Mouse (Mus musculus) left cerebral cortex, adult 11 months (tissue): ENCODE measurements around the gene Dmrt3.

Source experiments
- DNase-seq: peaks from one replicate; pipeline ENCODE4 v3.0.0; 2022; ENCODE audit warnings: low spot score

Gene Dmrt3

DNA sequence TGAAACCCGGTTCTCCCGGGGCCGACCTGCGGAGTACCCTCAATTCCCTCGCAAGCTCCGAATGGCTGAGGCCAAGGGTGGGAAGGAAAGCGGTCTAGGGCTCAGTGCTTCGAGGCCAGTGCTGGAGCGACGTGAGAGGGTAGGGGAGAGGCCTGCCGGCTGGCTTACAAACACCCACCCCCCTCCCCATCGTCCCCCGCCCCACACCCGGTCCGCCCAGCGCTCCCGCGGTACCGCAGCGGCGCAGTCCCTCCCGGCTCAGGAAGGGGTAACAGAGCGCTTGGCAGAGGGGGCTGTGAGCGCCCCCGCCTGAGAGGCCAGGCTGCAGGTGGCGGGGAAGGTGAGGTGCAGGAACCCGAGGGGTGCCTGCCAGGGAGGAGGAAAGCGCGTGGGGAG, at the start of gene Dmrt3:
Dmrt3 (plus strand) TSS at position 287 of the 396 bp plus-strand sequence.
- no peak for DNase-seq

GRCm38 (mm10) chr19:25564430-25564829, 45.7 kb upstream of the Dmrt3 start:
- no peak for DNase-seq

DNA sequence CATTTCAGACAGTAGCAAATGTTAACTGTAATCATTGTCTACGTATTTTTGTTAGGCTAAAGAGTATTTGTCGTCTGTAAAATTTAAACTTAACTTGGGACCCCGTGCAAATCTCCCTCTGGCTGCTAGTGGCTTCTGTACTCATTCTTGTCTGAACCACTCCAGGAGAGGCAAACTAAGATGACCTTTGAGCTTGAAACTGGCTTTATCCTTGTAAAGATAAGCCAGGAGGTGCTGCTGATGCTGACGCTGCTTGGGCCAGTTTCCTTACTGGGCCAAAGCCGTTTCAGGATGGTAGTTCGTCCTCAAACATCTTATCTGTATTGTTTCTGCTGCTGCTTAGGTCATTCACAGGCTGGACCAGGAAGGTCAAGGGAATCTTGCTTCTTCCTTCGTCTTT, 40.3 kb upstream of the Dmrt3 start:
- DNase-seq: no peak

DNA sequence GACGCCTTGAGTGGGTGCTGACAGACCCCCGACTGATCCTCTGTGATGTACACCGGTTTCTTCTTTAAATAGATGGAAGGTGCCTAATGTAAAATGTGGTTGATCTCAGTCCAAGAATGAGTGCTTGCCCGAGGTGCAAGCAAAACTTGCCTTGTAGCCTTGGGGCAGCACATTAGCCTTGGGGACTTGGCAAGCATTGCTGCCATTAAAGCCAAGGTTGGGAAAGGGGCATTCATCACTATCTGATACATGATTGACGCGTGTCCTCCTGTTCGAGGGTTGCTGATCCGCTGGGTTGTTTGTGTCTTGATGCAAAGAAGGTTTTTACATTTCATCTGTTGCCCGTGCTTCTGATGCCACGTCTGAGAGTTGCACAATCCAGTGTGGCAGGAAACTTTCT, 35.7 kb upstream of the Dmrt3 start:
- DNase-seq: no peak

GRCm38 (mm10) chr19:25574981-25575814, 34.9 kb upstream of the Dmrt3 start:
- DNase-seq: no peak

DNA sequence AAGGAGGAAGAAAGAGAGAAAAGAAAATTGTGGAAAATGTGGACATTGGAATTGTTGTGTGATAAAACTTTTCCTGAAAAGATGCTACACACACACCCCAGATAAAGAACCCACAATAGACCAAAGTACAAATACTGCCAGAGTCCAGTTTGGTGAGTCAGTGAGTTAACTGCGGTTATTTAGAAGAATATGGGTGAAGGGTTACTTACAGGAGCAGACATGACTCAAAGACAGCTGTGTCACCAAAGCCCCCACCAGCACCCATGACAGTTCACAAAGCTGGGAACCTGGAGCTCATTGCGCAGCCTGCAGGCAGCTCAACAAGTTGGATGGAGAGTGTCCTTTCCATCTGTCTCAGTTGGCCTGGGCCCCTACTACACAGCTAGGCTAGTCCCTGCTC, 31.7 kb upstream of the Dmrt3 start:
- no peak for DNase-seq

GRCm38 (mm10) chr19:25579440-25579839, 30.7 kb upstream of the Dmrt3 start:
- no peak for DNase-seq

- DNase-seq: no peak
Measured at GRCm38 (mm10) chr19:25597717-25598232, 12.3 kb upstream of the Dmrt3 start.

- DNase-seq: no peak
Measured at GRCm38 (mm10) chr19:25598626-25599025, 11.5 kb upstream of the Dmrt3 start.

DNA sequence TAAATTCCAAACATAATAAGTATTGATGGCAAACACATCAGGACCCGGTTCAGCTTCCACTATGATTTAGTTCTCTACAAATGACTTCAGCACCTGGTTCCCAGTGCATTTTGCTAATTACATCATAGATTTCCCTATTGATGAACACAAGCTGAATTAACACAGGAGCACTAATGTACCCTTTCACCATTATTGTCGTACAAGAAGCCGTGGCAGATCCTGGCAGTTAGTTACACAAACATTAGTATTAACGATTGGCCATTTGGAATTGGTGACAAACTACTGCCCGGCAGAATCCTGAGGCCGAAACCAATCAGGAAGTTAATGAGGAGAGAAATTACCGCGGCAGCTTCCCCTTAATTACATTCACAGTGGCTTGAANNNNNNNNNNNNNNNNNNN, 8.1 kb upstream of the Dmrt3 start:
- DNase-seq: no peak

- no peak for DNase-seq
Measured at GRCm38 (mm10) chr19:25607461-25608205, 2.5 kb upstream of the Dmrt3 start.

- DNase-seq: no peak
Measured at GRCm38 (mm10) chr19:25608206-25608580, 1.9 kb upstream of the Dmrt3 start.

DNA sequence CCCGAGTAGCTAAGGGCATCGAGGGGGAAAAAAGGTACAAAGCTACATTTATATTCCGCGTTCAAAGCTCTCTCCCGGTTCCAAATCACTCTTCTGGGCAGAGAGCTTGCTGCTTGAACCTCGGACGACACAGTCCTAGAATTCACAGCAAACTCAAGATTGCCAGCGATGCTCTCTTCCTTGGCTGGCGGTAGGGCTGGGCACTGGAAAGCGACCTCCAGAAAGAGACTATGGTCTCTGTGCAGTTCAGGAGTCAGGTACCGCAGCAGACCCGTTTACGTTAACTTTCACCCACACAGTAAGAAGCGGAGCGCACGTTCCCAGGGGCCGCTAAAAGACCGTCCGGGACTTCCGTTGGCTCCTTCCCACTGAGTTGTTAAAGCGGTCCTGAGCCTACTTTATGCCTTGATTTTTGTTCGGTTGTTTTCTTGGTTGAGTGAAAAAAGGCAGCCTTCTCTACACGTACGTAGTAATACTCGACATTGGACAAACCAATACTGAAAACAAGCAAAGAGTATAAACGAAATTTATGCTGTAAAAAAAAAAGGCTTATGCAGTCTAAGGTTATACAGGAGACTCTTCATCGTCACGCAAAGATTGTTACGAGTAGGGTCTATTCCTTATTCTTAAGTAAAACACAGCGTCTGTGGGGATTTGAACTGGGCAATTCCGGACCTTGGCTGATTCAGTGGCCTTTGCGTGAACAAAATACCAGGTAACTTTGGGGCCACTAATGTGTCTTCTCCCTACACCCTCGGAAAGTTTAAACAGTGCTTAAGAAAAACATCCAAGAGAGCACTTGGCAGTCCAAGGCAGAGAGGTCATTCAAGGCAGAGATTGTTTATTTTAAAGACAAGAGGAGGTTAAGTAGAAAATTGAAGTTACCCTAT, 895 bp upstream of the Dmrt3 start:
- no peak for DNase-seq

DNA sequence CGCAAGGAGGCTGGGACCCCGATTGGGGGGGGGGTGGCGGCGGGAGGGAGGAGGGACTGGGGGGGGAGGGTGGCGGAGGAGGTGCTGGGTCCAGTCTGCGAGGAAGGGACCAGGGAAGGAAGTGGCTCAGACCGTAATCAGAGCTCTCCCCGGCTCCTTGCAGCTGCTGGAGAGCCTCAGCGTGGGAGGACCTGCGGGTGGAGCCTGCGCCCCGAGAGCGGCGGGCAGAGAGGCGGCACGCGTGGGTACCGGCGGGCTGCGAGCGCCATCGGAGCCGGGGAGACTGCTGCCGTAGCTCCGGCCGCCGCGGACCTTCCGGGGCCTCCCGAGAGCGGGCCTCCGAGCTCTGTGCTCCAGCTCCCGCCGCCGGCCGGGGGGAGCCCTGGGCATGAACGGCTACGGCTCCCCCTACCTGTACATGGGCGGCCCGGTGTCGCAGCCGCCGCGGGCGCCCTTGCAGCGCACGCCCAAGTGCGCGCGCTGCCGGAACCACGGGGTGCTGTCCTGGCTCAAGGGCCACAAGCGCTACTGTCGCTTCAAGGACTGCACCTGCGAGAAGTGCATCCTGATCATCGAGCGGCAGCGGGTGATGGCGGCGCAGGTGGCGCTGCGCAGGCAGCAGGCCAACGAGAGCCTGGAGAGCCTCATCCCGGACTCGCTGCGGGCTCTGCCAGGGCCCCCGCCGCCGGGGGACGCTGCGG, 460 bp downstream of the Dmrt3 start:
- no peak for DNase-seq

- no peak for DNase-seq
Measured at GRCm38 (mm10) chr19:25611116-25611515, 1.0 kb downstream of the Dmrt3 start.

GRCm38 (mm10) chr19:25611876-25612805, 2.0 kb downstream of the Dmrt3 start:
- DNase-seq: no peak

DNA sequence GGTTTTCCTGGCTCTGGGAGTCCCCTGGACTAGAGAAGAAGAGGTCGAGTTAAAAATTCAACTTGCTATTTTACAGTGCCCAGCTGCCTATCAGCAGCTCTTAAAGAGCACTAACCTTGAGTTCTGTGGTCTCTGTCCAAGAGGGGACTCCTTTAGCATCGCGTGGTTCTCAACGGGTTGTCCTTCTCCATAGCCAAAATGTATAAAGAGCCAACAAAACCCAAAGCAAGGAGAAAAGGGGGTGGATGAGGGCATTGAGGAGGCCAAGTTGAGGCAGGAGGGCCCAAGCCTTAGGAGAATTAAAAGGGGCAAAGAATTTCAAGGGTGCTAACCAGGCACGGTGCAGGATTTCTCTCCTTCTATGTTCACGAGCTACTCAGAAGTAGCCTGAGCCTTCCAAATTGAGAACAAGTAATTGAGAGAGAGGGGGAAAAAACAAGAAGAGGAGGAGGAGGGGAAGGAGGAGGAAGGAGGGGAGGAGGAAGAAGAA, 2.8 kb downstream of the Dmrt3 start:
- no peak for DNase-seq

GRCm38 (mm10) chr19:25613476-25614300, 3.6 kb downstream of the Dmrt3 start:
- DNase-seq: no peak

- DNase-seq: no peak
Measured at GRCm38 (mm10) chr19:25615889-25616288, 5.8 kb downstream of the Dmrt3 start.
